Mouse (Mus musculus) forebrain, embryonic 16.5 days (tissue): ENCODE results near the gene Dhcr7. TPM values are rescaled to one million over a fixed set of nuclear protein-coding genes. Genes with fewer than 3 reads are reported as not detected.
A peak's percentile ranks its signal among the peaks of the same experiment; 100 is the strongest.

Source experiments
- ATAC-seq: fragments of 200-750 bp; cut with Nextera tagmentation; 2 replicates; pipeline ENCODE4 v1.8.0; 2017; ENCODE audit warnings: mild to moderate bottlenecking, moderate library complexity
- H3K27ac ChIP-seq: fragments of 300-500 bp; sonication (generic); 2 replicates; pipeline ENCODE4 v1.5.1; 2014; ENCODE audit warnings: low read length, control low read depth
- H3K27me3 ChIP-seq: fragments of 300-500 bp; sonication (generic); replicated peaks from 2 replicates; pipeline ENCODE4 v1.6.1; 2014; ENCODE audit warnings: low read length; ENCODE audit not compliant: control insufficient read depth, insufficient read depth
- H3K36me3 ChIP-seq: fragments of 300-500 bp; sonication (generic); 2 replicates; pipeline ENCODE4 v1.6.1; 2014; ENCODE audit not compliant: control insufficient read depth, insufficient read depth
- H3K4me1 ChIP-seq: fragments of 300-500 bp; sonication (generic); replicated peaks from 2 replicates; pipeline ENCODE4 v1.6.1; 2014; ENCODE audit warnings: low read length; ENCODE audit not compliant: control insufficient read depth, insufficient read depth
- H3K4me2 ChIP-seq: fragments of 300-500 bp; sonication (generic); 2 replicates; pipeline ENCODE4 v1.6.1; 2014; ENCODE audit warnings: mild to moderate bottlenecking, low read length, control low read depth
- H3K4me3 ChIP-seq: fragments of 300-500 bp; sonication (generic); replicated peaks from 2 replicates; pipeline ENCODE4 v1.5.1; 2014; ENCODE audit warnings: mild to moderate bottlenecking, low read length, control low read depth
- H3K9ac ChIP-seq: fragments of 300-500 bp; sonication (generic); replicated peaks from 2 replicates; pipeline ENCODE4 v1.6.1; 2014; ENCODE audit warnings: low read depth, low read length, control low read depth
- H3K9me3 ChIP-seq: fragments of 300-500 bp; sonication (generic); 2 replicates; pipeline ENCODE4 v1.6.1; 2016; ENCODE audit warnings: low read length; ENCODE audit not compliant: control insufficient read depth
- WGBS: fragments of 180-500 bp; shearing (Covaris S2); extraction: QIAGEN DNeasy Blood & Tissue Kit; methylation state at CpG from one replicate; pipeline ENCODE4 v1.1.7; 2014; 5-methylcytosine and 5-hydroxymethylcytosine counted together
- polyA plus RNA-seq: library from polyadenylated mRNA; unstranded; fragments of >200 nt; fragmentation: Nextera tagmentation; extraction: Ambion mirVana; gene quantifications from 2 replicates; pipeline ENCODE4 v1.2.1, GENCODE M21; 2015

Gene Dhcr7
- polyA plus RNA-seq, 1 experiment from 2014 or later: 61.8 TPM

- H3K4me2 ChIP-seq: no peak overlapping the region
- peaks cover 5% of the 10 kb centered on the region; the same call in 1 of the 2 replicates for H3K36me3 ChIP-seq
- H3K9ac ChIP-seq: no peak overlapping the region
- 97% methylated on average over 1 of the region's 1 CpGs for WGBS
- H3K4me3 ChIP-seq: no peak overlapping the region
- no peaks in the 10 kb centered on the region for H3K27me3 ChIP-seq
- ATAC-seq: no peak
- H3K4me1 ChIP-seq: 0 out of 2 replicates have a peak, but pooled peaks cover 3% of the 10 kb centered on the region
- H3K9me3 ChIP-seq: no peaks in the 10 kb centered on the region
- H3K27ac ChIP-seq: no peak overlapping the region
Observed at GRCm38 (mm10) chr7:143800770-143801169, 22.2 kb upstream of the Dhcr7 start.

DNA sequence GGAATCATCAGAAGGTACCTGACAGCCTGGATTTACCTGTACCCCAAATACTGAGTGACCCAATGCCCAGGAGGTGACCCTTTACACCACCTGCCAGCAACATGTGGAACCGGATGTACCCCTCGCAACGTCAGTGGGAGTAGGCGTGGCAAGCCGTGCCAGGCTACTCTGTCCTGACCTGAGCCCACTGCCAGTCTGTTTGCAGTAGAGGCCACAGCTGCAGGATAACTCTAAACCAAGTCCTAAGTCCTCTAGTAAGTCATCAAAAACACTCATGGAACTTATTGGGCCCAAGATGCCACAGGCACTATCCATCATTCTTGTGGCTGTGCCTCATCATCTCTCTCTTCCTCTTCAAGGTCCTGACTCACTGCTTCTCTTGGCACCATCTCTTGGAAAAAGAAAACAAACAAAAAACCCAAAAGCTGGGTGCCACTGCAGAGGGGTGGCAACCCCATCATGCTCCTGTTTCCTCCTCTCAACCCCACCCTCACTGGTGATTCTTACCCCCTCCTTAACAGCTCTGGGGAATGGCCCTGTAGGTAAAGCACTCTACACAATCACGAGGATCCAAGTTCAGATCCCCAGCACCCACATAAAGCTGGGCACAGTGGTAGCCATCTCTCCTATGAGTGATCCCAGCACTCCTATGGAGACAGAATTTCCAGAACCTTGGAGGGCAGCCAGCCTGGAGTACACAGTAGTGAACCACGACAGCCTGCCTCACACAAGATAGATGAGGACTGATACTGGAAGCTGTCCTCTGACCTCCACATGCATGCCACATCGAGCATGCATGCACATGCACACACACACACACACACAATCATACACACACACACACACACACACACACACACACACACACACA lies 21.5 kb upstream of the Dhcr7 start:
- Histone ChIP-seq H3K4me2 (no peak overlapping the region), H3K27me3 (no peaks in the 10 kb centered on the region), H3K36me3 (peaks cover 5% of the 10 kb centered on the region; the same call in 1 of the 2 replicates), H3K9ac (no peak overlapping the region), H3K27ac (no peak overlapping the region), H3K9me3 (no peaks in the 10 kb centered on the region), H3K4me3 (no peak overlapping the region), H3K4me1 (0 out of 2 replicates have a peak, but pooled peaks cover 3% of the 10 kb centered on the region)
- no peak for ATAC-seq
- 90% methylated on average over 8 of the region's 8 CpGs for WGBS

DNA sequence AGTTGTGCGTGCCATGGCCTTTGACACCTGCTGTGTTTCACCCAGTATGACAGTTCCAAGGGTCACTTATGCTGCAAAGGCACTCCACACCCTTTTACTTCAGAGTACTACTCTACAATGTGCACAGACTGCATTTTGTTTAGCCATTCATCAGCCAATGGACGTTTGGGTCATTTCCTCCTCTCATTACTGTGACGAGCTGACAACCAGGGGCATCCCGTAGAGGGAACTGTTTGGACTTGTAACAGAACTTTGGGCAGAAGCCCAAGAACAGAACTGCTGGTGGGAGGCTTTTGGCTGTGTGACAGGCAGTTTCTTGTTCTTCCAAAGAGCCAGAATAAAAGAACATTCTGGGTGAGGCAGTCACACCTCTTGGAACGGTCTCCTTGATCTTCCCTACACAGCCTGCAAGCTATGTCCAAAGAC lies 17.7 kb upstream of the Dhcr7 start:
- H3K4me1 ChIP-seq: 0 out of 2 replicates have a peak, but pooled peaks cover 3% of the 10 kb centered on the region
- H3K36me3 ChIP-seq: no peaks in the 10 kb centered on the region
- H3K9ac ChIP-seq: no peak overlapping the region
- H3K9me3 ChIP-seq: no peaks in the 10 kb centered on the region
- H3K4me3 ChIP-seq: no peak overlapping the region
- no peak overlapping the region for H3K27ac ChIP-seq
- WGBS: 31% methylated on average over 5 of the region's 5 CpGs
- H3K27me3 ChIP-seq: no peaks in the 10 kb centered on the region
- H3K4me2 ChIP-seq: no peak overlapping the region
- ATAC-seq: peak; percentile 50; the same call in 1 of the 2 replicates

- Histone ChIP-seq H3K9me3 (no peaks in the 10 kb centered on the region), H3K4me1 (0 out of 2 replicates have a peak, but pooled peaks cover 3% of the 10 kb centered on the region), H3K9ac (no peak overlapping the region), H3K4me3 (no peak overlapping the region), H3K27me3 (no peaks in the 10 kb centered on the region), H3K27ac (no peak overlapping the region), H3K36me3 (0 out of 2 replicates have a peak, but pooled peaks cover 3% of the 10 kb centered on the region), H3K4me2 (no peak overlapping the region)
- WGBS: 47% methylated on average over 1 of the region's 1 CpGs
- ATAC-seq: no peak
Observed at GRCm38 (mm10) chr7:143808909-143809308, 14.0 kb upstream of the Dhcr7 start.

GRCm38 (mm10) chr7:143819201-143819600 lies 3.7 kb upstream of the Dhcr7 start:
- no peak overlapping the region for H3K9ac ChIP-seq
- H3K4me2 ChIP-seq: no peak overlapping the region
- H3K27ac ChIP-seq: no peak overlapping the region
- no peak for ATAC-seq
- 86% methylated on average over 4 of the region's 4 CpGs for whole genome bisulfite sequencing
- no peaks in the 10 kb centered on the region for H3K27me3 ChIP-seq
- no peak overlapping the region for H3K4me3 ChIP-seq
- peaks cover 3% of the 10 kb centered on the region; the same call in 1 of the 2 replicates for H3K36me3 ChIP-seq
- peaks cover 12% of the 10 kb centered on the region for H3K4me1 ChIP-seq
- H3K9me3 ChIP-seq: no peaks in the 10 kb centered on the region

DNA sequence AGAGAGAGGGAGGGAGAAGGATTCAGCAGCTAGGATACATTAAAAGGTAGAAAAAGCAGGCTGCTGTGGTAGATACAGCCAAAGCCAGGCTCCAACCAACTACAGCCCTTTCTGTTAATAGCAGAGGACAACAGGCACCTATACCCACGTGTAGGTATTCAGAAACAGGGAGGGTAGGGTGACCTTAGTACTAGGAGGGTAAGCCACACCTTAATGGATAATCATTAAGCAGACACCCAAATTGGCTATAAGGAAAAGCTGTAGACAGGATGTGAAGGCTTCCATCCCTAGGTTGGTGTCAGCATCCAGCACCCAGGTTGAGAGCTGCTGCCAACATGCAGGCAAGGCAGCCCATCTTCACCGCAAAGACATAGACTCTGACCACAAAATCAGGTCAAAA lies 1.7 kb upstream of the Dhcr7 start:
- no peak for ATAC-seq
- Histone ChIP-seq H3K9me3 (no peaks in the 10 kb centered on the region), H3K4me3 (no peak overlapping the region), H3K4me2 (no peak overlapping the region), H3K4me1 (peaks cover 12% of the 10 kb centered on the region), H3K36me3 (no peaks in the 10 kb centered on the region), H3K9ac (no peak overlapping the region), H3K27ac (no peak overlapping the region), H3K27me3 (no peaks in the 10 kb centered on the region)
- WGBS: 88% methylated on average over 2 of the region's 2 CpGs

DNA sequence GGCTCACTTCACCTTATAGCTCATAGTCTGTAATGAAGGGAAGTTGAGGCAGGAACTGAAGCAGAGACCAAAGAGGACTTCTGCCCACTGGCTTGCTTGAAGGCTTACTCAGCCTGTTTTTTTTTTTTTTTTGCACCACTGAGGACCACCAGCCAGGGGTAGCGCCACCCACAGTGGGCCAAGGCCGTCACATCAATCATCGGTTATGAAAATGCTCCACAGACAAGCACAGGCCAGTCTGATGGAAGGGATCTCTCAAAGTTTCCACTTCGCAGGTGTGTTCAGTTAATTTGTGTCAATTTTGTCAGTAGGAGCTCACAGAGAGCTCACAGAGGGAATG lies 291 bp downstream of the Dhcr7 start:
- peak; percentile 41 for ATAC-seq
- H3K9ac ChIP-seq: peak overlapping the region; percentile 54
- H3K4me2 ChIP-seq: peak overlapping the region; percentile 55
- H3K4me1 ChIP-seq: peaks cover 12% of the 10 kb centered on the region
- no peaks in the 10 kb centered on the region for H3K36me3 ChIP-seq
- H3K9me3 ChIP-seq: no peaks in the 10 kb centered on the region
- 81% methylated on average over 4 of the region's 4 CpGs for WGBS
- H3K4me3 ChIP-seq: peak overlapping the region; percentile 78
- H3K27ac ChIP-seq: peak overlapping the region; percentile 31
- H3K27me3 ChIP-seq: no peaks in the 10 kb centered on the region

DNA sequence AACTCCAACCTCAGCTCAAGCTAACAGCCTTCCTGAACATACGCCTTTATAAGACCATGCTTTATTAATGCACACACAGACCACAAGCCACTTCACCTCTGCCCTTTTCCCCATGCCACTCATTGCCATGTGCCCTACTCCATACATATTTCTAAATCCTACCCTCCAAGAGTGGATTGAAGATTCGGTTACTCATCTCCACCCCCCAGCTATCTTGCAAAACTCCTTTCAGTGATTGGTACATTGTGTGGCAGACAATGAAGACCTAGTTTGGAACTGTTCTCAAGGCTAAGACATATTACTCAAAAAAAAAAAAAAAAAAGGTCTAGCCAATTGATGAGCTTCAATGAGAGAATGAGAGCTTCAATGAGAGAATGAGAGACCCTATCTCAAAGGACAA lies 4.0 kb downstream of the Dhcr7 start:
- H3K4me3 ChIP-seq: no peak overlapping the region
- 93% methylated on average over 2 of the region's 2 CpGs for WGBS
- H3K27me3 ChIP-seq: no peaks in the 10 kb centered on the region
- H3K9ac ChIP-seq: no peak overlapping the region
- no peak overlapping the region for H3K4me2 ChIP-seq
- H3K9me3 ChIP-seq: no peaks in the 10 kb centered on the region
- no peaks in the 10 kb centered on the region for H3K36me3 ChIP-seq
- ATAC-seq: no peak
- peaks cover 29% of the 10 kb centered on the region for H3K4me1 ChIP-seq
- no peak overlapping the region for H3K27ac ChIP-seq

GRCm38 (mm10) chr7:143829504-143830331 lies 6.8 kb downstream of the Dhcr7 start:
- Histone ChIP-seq H3K9ac (peak overlapping the region; percentile 77), H3K4me1 (peaks cover 41% of the 10 kb centered on the region), H3K4me3 (peak overlapping the region; percentile 72), H3K9me3 (no peaks in the 10 kb centered on the region), H3K36me3 (no peaks in the 10 kb centered on the region), H3K4me2 (peak overlapping the region; percentile 91), H3K27me3 (no peaks in the 10 kb centered on the region), H3K27ac (peak overlapping the region; percentile 96)
- ATAC-seq: peak; percentile 99
- 0% methylated on average over 37 of the region's 37 CpGs for whole genome bisulfite sequencing
